15 mouse cellular contexts compared by ENCODE assay signal in genomic region chr9:41682911-41683310, GRCm38 (mm10).
"Had no signal": no experiment of that assay in that cellular context is flagged by ENCODE, and none has a peak within 500 bp of the region (broad histone marks: within the 10 kb centered on the region; RNA-seq: fewer than 3 reads in every experiment).

No protein-coding gene starts in this region.

- ATAC-seq: liver, embryonic 12.5 days; midbrain, embryonic 13.5 days; midbrain, embryonic 15.5 days had no signal

- H3K27ac ChIP-seq: liver, embryonic 12.5 days; liver, embryonic 14.5 days; lung, embryonic 15.5 days; macrophage; midbrain, embryonic 13.5 days; midbrain, embryonic 15.5 days; neural tube, embryonic 12.5 days; stomach, embryonic 15.5 days; stomach, postnatal 0 days had no signal

- H3K4me3 ChIP-seq: liver, embryonic 12.5 days; lung, embryonic 15.5 days; megakaryocyte, embryonic 14.5 days; midbrain, embryonic 13.5 days; midbrain, embryonic 15.5 days; neural tube, embryonic 12.5 days; stomach, embryonic 15.5 days had no signal

- H3K4me2 ChIP-seq: liver, embryonic 12.5 days; lung, embryonic 15.5 days; midbrain, embryonic 11.5 days; midbrain, embryonic 13.5 days; midbrain, embryonic 15.5 days; neural tube, embryonic 12.5 days; stomach, embryonic 15.5 days had no signal

- H3K9ac ChIP-seq: liver, embryonic 12.5 days; liver, embryonic 14.5 days; lung, embryonic 15.5 days; midbrain, embryonic 13.5 days; midbrain, embryonic 15.5 days; neural tube, embryonic 12.5 days; stomach, embryonic 15.5 days had no signal

- H3K9me3 ChIP-seq: liver, embryonic 12.5 days; lung, embryonic 15.5 days; megakaryocyte, embryonic 14.5 days; midbrain, embryonic 13.5 days; midbrain, embryonic 15.5 days; neural tube, embryonic 12.5 days; stomach, embryonic 15.5 days had no signal

- H3K27me3 ChIP-seq: liver, embryonic 12.5 days; lung, embryonic 15.5 days; megakaryocyte, embryonic 14.5 days; midbrain, embryonic 13.5 days; midbrain, embryonic 15.5 days; neural tube, embryonic 12.5 days; stomach, embryonic 15.5 days had no signal

- DNase-seq: right cerebral cortex, postnatal 14 days; thymus, adult 2 months; thymus, postnatal 14 days; thymus, postnatal 36 days had no signal

- H3K4me1 ChIP-seq: liver, embryonic 12.5 days; lung, embryonic 15.5 days; megakaryocyte, embryonic 14.5 days; midbrain, embryonic 13.5 days; midbrain, embryonic 15.5 days; neural tube, embryonic 12.5 days; stomach, embryonic 15.5 days had no signal

- H3K36me3 ChIP-seq: liver, embryonic 12.5 days; lung, embryonic 15.5 days; midbrain, embryonic 13.5 days; midbrain, embryonic 15.5 days; neural tube, embryonic 12.5 days; stomach, embryonic 15.5 days had no signal
